9 mouse cellular contexts compared by ENCODE assay signal in the genomic region with DNA sequence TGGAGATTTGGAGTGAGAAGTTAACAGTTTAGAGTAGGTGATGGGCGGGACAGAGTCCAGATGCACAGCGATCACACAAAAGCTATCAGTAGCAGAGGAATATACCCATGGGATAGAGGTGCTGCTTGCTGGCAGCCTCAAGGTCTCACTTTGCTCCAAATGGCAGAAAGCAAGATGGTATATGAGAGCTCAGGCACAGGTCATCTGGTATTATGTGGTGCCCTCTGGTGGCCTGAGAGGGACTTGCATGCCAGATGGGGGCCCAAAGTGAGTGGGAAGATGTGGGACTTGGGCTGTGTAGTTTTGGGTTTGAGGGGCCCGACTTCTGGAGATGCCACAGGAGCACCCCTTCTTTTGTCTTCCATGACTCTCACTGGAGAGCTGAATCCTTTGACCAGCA.
A peak's percentile ranks its signal among the peaks of the same experiment; 100 is the strongest.
DNase-seq lines count a peak whose midpoint lies in the region; ATAC-seq and TF ChIP-seq lines count a peak whose summit lies in the region.
"Had no signal": no experiment of that assay in that cellular context is flagged by ENCODE, and none has a peak within 500 bp of the region (broad histone marks: within the 10 kb centered on the region; RNA-seq: fewer than 3 reads in every experiment).

No protein-coding gene starts in this region.

- no peaks in the 10 kb centered on the region for H3K27me3 ChIP-seq in heart, embryonic 11.5 days (ENCODE audit: control insufficient read depth, insufficient read depth, low read length)
- H3K27me3 ChIP-seq in heart, postnatal 0 days (ENCODE audit: control insufficient read depth, insufficient read depth, low read length) = no peaks in the 10 kb centered on the region
- no peaks in the 10 kb centered on the region for H3K27me3 ChIP-seq in spleen, adult 2 months (ENCODE audit: control insufficient read depth, insufficient read depth, low read length)
- H3K27me3 ChIP-seq: limb, embryonic 15.5 days had no signal

- TF ChIP-seq CTCF in heart, postnatal 0 days (IDR thresholded peaks at IDR 0.05; ENCODE audit: low read depth) = peak; percentile 86
- TF ChIP-seq CTCF in spleen, adult 2 months (IDR thresholded peaks at IDR 0.05; ENCODE audit: extremely low read depth, insufficient read depth, insufficient read length, insufficient replicate concordance) = peak; percentile 74; the same call in 1 of the 2 replicates

- no peak overlapping the region for H3K9ac ChIP-seq in heart, embryonic 11.5 days (ENCODE audit: low read depth, low read length)
- H3K9ac ChIP-seq in heart, postnatal 0 days (replicated peaks; ENCODE audit: low read depth, low read length) = no peak overlapping the region
- H3K9ac ChIP-seq: limb, embryonic 15.5 days had no signal

- H3K36me3 ChIP-seq in heart, embryonic 11.5 days (ENCODE audit: control insufficient read depth, insufficient read depth, low read length) = no peaks in the 10 kb centered on the region
- H3K36me3 ChIP-seq in heart, postnatal 0 days (replicated peaks; ENCODE audit: control insufficient read depth, insufficient read depth, low read length) = no peaks in the 10 kb centered on the region
- H3K36me3 ChIP-seq in spleen, adult 2 months (ENCODE audit: control insufficient read depth, insufficient read depth, low read length) = no peaks in the 10 kb centered on the region
- H3K36me3 ChIP-seq: limb, embryonic 15.5 days had no signal

- ATAC-seq in heart, embryonic 11.5 days (replicated peaks; ENCODE audit: insufficient number of reproducible peaks, low FRiP score, low TSS enrichment) = no peak
- ATAC-seq in heart, postnatal 0 days (ENCODE audit: insufficient read depth, low read depth) = no peak; the same call in 1 of the 2 replicates
- ATAC-seq in megakaryocyte, adult 5-6 weeks (ENCODE audit: poor library complexity, severe bottlenecking) = peak; percentile 82

- no peak overlapping the region for H3K4me2 ChIP-seq in heart, embryonic 11.5 days
- H3K4me2 ChIP-seq in heart, postnatal 0 days (ENCODE audit: low read depth, low read length) = no peak overlapping the region
- H3K4me2 ChIP-seq: limb, embryonic 15.5 days had no signal

- no peaks in the 10 kb centered on the region for H3K4me1 ChIP-seq in heart, embryonic 11.5 days (ENCODE audit: control insufficient read depth, insufficient read depth, low read length)
- H3K4me1 ChIP-seq in heart, postnatal 0 days (ENCODE audit: control insufficient read depth, insufficient read depth) = no peaks in the 10 kb centered on the region
- H3K4me1 ChIP-seq in spleen, adult 2 months (ENCODE audit: control insufficient read depth, insufficient read depth, insufficient read length) = no peaks in the 10 kb centered on the region
- H3K4me1 ChIP-seq: limb, embryonic 15.5 days had no signal

- no peak overlapping the region for H3K4me3 ChIP-seq in heart, embryonic 11.5 days (ENCODE audit: low read depth, low read length)
- no peak overlapping the region for H3K4me3 ChIP-seq in heart, postnatal 0 days (ENCODE audit: low read depth, low read length)
- no peak overlapping the region for H3K4me3 ChIP-seq in spleen, adult 2 months (ENCODE audit: extremely low read depth, insufficient read depth, insufficient read length)
- H3K4me3 ChIP-seq: limb, embryonic 15.5 days had no signal

- H3K9me3 ChIP-seq in heart, embryonic 11.5 days (replicated peaks; ENCODE audit: control insufficient read depth, low read length) = no peaks in the 10 kb centered on the region
- H3K9me3 ChIP-seq in heart, postnatal 0 days (replicated peaks; ENCODE audit: control insufficient read depth, low read length) = no peaks in the 10 kb centered on the region
- H3K9me3 ChIP-seq: limb, embryonic 15.5 days had no signal

- TF ChIP-seq EP300 in heart, postnatal 0 days (IDR thresholded peaks at IDR 0.05; ENCODE audit: low read depth) = no peak

- TF ChIP-seq POLR2A in spleen, adult 2 months (IDR thresholded peaks at IDR 0.05; ENCODE audit: low read depth, low read length) = no peak

- H3K27ac ChIP-seq in heart, embryonic 11.5 days (ENCODE audit: low read depth, low read length) = no peak overlapping the region
- H3K27ac ChIP-seq in heart, postnatal 0 days (ENCODE audit: low read depth) = no peak overlapping the region
- H3K27ac ChIP-seq in spleen, adult 2 months (ENCODE audit: insufficient read depth, low read length) = no peak overlapping the region
- H3K27ac ChIP-seq: limb, embryonic 15.5 days had no signal

- peak; percentile 94 for DNase-seq in heart, adult 11 months
- peak; percentile 83 for DNase-seq in adrenal gland, postnatal 10 days
- peak; percentile 42 for DNase-seq in embryo, embryonic 11.5 days (ENCODE audit: low read depth, low spot score)
- peak; percentile 36 for DNase-seq in heart, postnatal 0 days (ENCODE audit: low spot score)
- DNase-seq in layer of hippocampus, adult 9-10 months (ENCODE audit: low spot score) = peak; percentile 43
- peak in 1 of 2 experiments; percentile 28 for DNase-seq in spleen, adult 2 months (ENCODE audit: low read depth in 1 of 2, low spot score in 2 of 2)

- 47% methylated on average over 3 of the region's 3 CpGs for WGBS in heart, embryonic 11.5 days (ENCODE audit: insufficient replicate concordance)
- 49% methylated on average over 3 of the region's 3 CpGs for WGBS in heart, postnatal 0 days
- 51% methylated on average over 3 of the region's 3 CpGs for WGBS in spleen, adult 2 months
